Mouse (Mus musculus) bone marrow macrophage, adult 2 months (primary cell): Measurements from ENCODE around the gene Kcnrg.

ENCODE experiments used
- CTCF ChIP-seq: IDR thresholded peaks from 2 replicates; pipeline ENCODE4 v1.5.1; 2012; ENCODE audit warnings: low read depth, mild to moderate bottlenecking, low read length, moderate library complexity
- POLR2A ChIP-seq: IDR thresholded peaks from 2 replicates; pipeline ENCODE4 v1.6.1; 2012; ENCODE audit warnings: mild to moderate bottlenecking, low read depth, low read length, borderline replicate concordance

- TF ChIP-seq CTCF (no peak), POLR2A (no peak)
These were observed 5.9 kb upstream of the Kcnrg start for GRCm38 (mm10) chr14:61601348-61601747.
